Mouse (Mus musculus): ENCODE results near the gene Elmod3. TPM values are rescaled to one million over a fixed set of nuclear protein-coding genes. Genes with fewer than 3 reads are reported as not detected.
"Not testable (repeated sequence)": the region's sequence is repeated elsewhere in the genome, so short reads cannot be mapped to it uniquely, and the experiment has no call there.

Gene Elmod3
- polyA plus RNA-seq, 1 experiment from 2014 or later = 17.5 TPM

- Histone ChIP-seq H3K4me3 (no peak overlapping the region), H3K4me2 (no peak overlapping the region), H3K27me3 (no peaks in the 10 kb centered on the region; the same call in 1 of the 2 replicates), H3K9me3 (no peaks in the 10 kb centered on the region), H3K36me3 (no peaks in the 10 kb centered on the region), H3K9ac (no peak overlapping the region), H3K27ac (replicated peaks) (peak overlapping the region; percentile 69), H3K4me1 (replicated peaks) (peaks cover 17% of the 10 kb centered on the region)
- WGBS = 53% methylated on average over 12 of the region's 12 CpGs
- ATAC-seq (ENCODE audit: low read depth) = no peak
Measured at GRCm38 (mm10) chr6:72543265-72543850, 54.9 kb downstream of the Elmod3 start.

GRCm38 (mm10) chr6:72538562-72539031 is 59.6 kb downstream of the Elmod3 start:
- Histone ChIP-seq H3K27ac (replicated peaks) (peak overlapping the region; percentile 25), H3K36me3 (no peaks in the 10 kb centered on the region), H3K4me1 (replicated peaks) (peaks cover 29% of the 10 kb centered on the region), H3K4me2 (peak overlapping the region; percentile 75), H3K27me3 (no peaks in the 10 kb centered on the region), H3K9me3 (no peaks in the 10 kb centered on the region), H3K9ac (peak overlapping the region; percentile 78), H3K4me3 (peak overlapping the region; percentile 53)
- peak; percentile 92 for ATAC-seq (ENCODE audit: low read depth)
- 2% methylated on average over 16 of the region's 16 CpGs for WGBS

- Histone ChIP-seq H3K36me3 (no peaks in the 10 kb centered on the region), H3K4me1 (replicated peaks) (peaks cover 30% of the 10 kb centered on the region), H3K27me3 (no peaks in the 10 kb centered on the region), H3K27ac (replicated peaks) (peak overlapping the region; percentile 25; the same call in 1 of the 2 replicates), H3K9ac (peak overlapping the region; percentile 78), H3K4me2 (peak overlapping the region; percentile 75), H3K9me3 (no peaks in the 10 kb centered on the region), H3K4me3 (peak overlapping the region; percentile 53)
- 53% methylated on average over 10 of the region's 10 CpGs for WGBS
- ATAC-seq (ENCODE audit: low read depth) = peak; percentile 1; the same call in 1 of the 2 replicates
Measured at GRCm38 (mm10) chr6:72537998-72538500, 60.2 kb downstream of the Elmod3 start.

- Histone ChIP-seq H3K27me3 (no peaks in the 10 kb centered on the region), H3K36me3 (no peaks in the 10 kb centered on the region), H3K4me1 (replicated peaks) (peaks cover 38% of the 10 kb centered on the region), H3K9ac (0 out of 2 replicates have a peak overlapping the region, but pooled peaks have one; percentile 17), H3K4me2 (peak overlapping the region; percentile 44), H3K9me3 (no peaks in the 10 kb centered on the region), H3K27ac (replicated peaks) (no peak overlapping the region), H3K4me3 (no peak overlapping the region)
- no peak for ATAC-seq (ENCODE audit: low read depth)
- 4% methylated on average over 9 of the region's 9 CpGs for WGBS
Measured at GRCm38 (mm10) chr6:72535165-72535564, 63.0 kb downstream of the Elmod3 start.

GRCm38 (mm10) chr6:72534035-72534809 is 64.0 kb downstream of the Elmod3 start:
- Histone ChIP-seq H3K4me1 (replicated peaks) (peaks cover 38% of the 10 kb centered on the region), H3K4me2 (no peak overlapping the region), H3K27ac (replicated peaks) (peak overlapping the region; percentile 49; the same call in 1 of the 2 replicates), H3K9me3 (no peaks in the 10 kb centered on the region), H3K4me3 (no peak overlapping the region), H3K9ac (no peak overlapping the region), H3K36me3 (no peaks in the 10 kb centered on the region), H3K27me3 (no peaks in the 10 kb centered on the region)
- 42% methylated on average over 9 of the region's 9 CpGs for WGBS
- ATAC-seq (ENCODE audit: low read depth) = peak; percentile 59

GRCm38 (mm10) chr6:72533555-72533954 is 64.7 kb downstream of the Elmod3 start:
- H3K27me3 ChIP-seq, H3K9ac ChIP-seq, H3K4me3 ChIP-seq, H3K9me3 ChIP-seq, H3K36me3 ChIP-seq, H3K4me2 ChIP-seq: not testable (repeated sequence)
- WGBS = 63% methylated on average over 1 of the region's 1 CpGs
- Histone ChIP-seq H3K4me1 (replicated peaks) (peaks cover 33% of the 10 kb centered on the region), H3K27ac (replicated peaks) (peak overlapping the region; percentile 49; the same call in 1 of the 2 replicates)
- peak; percentile 37; the same call in 1 of the 2 replicates for ATAC-seq (ENCODE audit: low read depth)

GRCm38 (mm10) chr6:72532580-72532979 is 65.6 kb downstream of the Elmod3 start:
- H3K4me1 ChIP-seq (replicated peaks) = peaks cover 26% of the 10 kb centered on the region
- H3K4me3 ChIP-seq = no peak overlapping the region
- H3K36me3 ChIP-seq = no peaks in the 10 kb centered on the region
- H3K4me2 ChIP-seq = no peak overlapping the region
- H3K9me3 ChIP-seq = no peaks in the 10 kb centered on the region
- no peak for ATAC-seq (ENCODE audit: low read depth)
- peak overlapping the region; percentile 38; the same call in 1 of the 2 replicates for H3K27ac ChIP-seq (replicated peaks)
- no peaks in the 10 kb centered on the region for H3K27me3 ChIP-seq
- WGBS = 82% methylated on average over 4 of the region's 4 CpGs
- H3K9ac ChIP-seq = no peak overlapping the region

- no peaks in the 10 kb centered on the region for H3K9me3 ChIP-seq
- H3K27ac ChIP-seq (replicated peaks) = no peak overlapping the region
- H3K27me3 ChIP-seq = no peaks in the 10 kb centered on the region
- H3K9ac ChIP-seq = no peak overlapping the region
- 73% methylated on average over 10 of the region's 10 CpGs for WGBS
- no peak overlapping the region for H3K4me3 ChIP-seq
- H3K4me2 ChIP-seq = no peak overlapping the region
- peaks cover 12% of the 10 kb centered on the region; the same call in 1 of the 2 replicates for H3K4me1 ChIP-seq (replicated peaks)
- ATAC-seq (ENCODE audit: low read depth) = no peak
- no peaks in the 10 kb centered on the region for H3K36me3 ChIP-seq
Measured at GRCm38 (mm10) chr6:72528410-72529151, 69.6 kb downstream of the Elmod3 start.

GRCm38 (mm10) chr6:72527070-72527469 is 71.1 kb downstream of the Elmod3 start:
- Histone ChIP-seq H3K9ac (no peak overlapping the region), H3K27ac (replicated peaks) (no peak overlapping the region), H3K9me3 (no peaks in the 10 kb centered on the region), H3K4me1 (replicated peaks) (no peaks in the 10 kb centered on the region), H3K4me3 (no peak overlapping the region), H3K27me3 (no peaks in the 10 kb centered on the region), H3K4me2 (no peak overlapping the region), H3K36me3 (no peaks in the 10 kb centered on the region)
- 82% methylated on average over 4 of the region's 4 CpGs for WGBS
- ATAC-seq (ENCODE audit: low read depth) = no peak

GRCm38 (mm10) chr6:72524160-72524559 is 74.1 kb downstream of the Elmod3 start:
- Histone ChIP-seq H3K27ac (replicated peaks) (no peak overlapping the region), H3K4me3 (no peak overlapping the region), H3K9me3 (no peaks in the 10 kb centered on the region), H3K36me3 (no peaks in the 10 kb centered on the region), H3K4me1 (replicated peaks) (peaks cover 25% of the 10 kb centered on the region), H3K9ac (no peak overlapping the region), H3K27me3 (no peaks in the 10 kb centered on the region), H3K4me2 (no peak overlapping the region)
- 83% methylated on average over 2 of the region's 2 CpGs for WGBS
- ATAC-seq (ENCODE audit: low read depth) = no peak

- H3K27ac ChIP-seq (replicated peaks) = no peak overlapping the region
- 75% methylated on average over 4 of the region's 4 CpGs for WGBS
- no peak overlapping the region for H3K4me2 ChIP-seq
- no peak overlapping the region for H3K9ac ChIP-seq
- H3K9me3 ChIP-seq = no peaks in the 10 kb centered on the region
- H3K4me1 ChIP-seq (replicated peaks) = peaks cover 34% of the 10 kb centered on the region
- no peaks in the 10 kb centered on the region for H3K36me3 ChIP-seq
- ATAC-seq (ENCODE audit: low read depth) = no peak
- no peaks in the 10 kb centered on the region for H3K27me3 ChIP-seq
- H3K4me3 ChIP-seq = no peak overlapping the region
Measured at GRCm38 (mm10) chr6:72523222-72523621, 75.0 kb downstream of the Elmod3 start.

GRCm38 (mm10) chr6:72522288-72522687 is 75.9 kb downstream of the Elmod3 start:
- no peak for ATAC-seq (ENCODE audit: low read depth)
- H3K4me2 ChIP-seq = no peak overlapping the region
- 70% methylated on average over 5 of the region's 5 CpGs for WGBS

More at GRCm38 (mm10) chr6:72522288-72522687, 75.9 kb downstream of the Elmod3 start:
- Histone ChIP-seq H3K9me3 (no peaks in the 10 kb centered on the region), H3K27ac (replicated peaks) (no peak overlapping the region), H3K4me1 (replicated peaks) (peaks cover 34% of the 10 kb centered on the region), H3K27me3 (no peaks in the 10 kb centered on the region), H3K4me3 (no peak overlapping the region), H3K36me3 (no peaks in the 10 kb centered on the region), H3K9ac (no peak overlapping the region)

All from neural tube, embryonic 13.5 days (tissue).